Mouse (Mus musculus) ES-Bruce4 (cell line): Measurements from ENCODE around the gene Shroom2.

Experiments used
- CTCF ChIP-seq: IDR thresholded peaks from one replicate; pipeline ENCODE4 v1.8.1; 2011; ENCODE audit warnings: low read depth, low read length
- EP300 ChIP-seq: IDR thresholded peaks from 2 replicates; pipeline ENCODE4 v1.6.1; 2011; ENCODE audit warnings: low read depth, low read length; ENCODE audit not compliant: insufficient read depth

GRCm38 (mm10) chrX:152755819-152756218 lies 13.4 kb downstream of the Shroom2 start:
- no peak for TF ChIP-seq EP300
- no peak for TF ChIP-seq CTCF
